Mouse (Mus musculus): Measurements from ENCODE around the gene 6430571L13Rik. TPM values are rescaled to one million over a fixed set of nuclear protein-coding genes. Genes with fewer than 3 reads are reported as not detected.

6430571L13Rik gene
- total RNA-seq, 2 experiments from 2014 or later: 4.6 to 5.0 TPM

DNA sequence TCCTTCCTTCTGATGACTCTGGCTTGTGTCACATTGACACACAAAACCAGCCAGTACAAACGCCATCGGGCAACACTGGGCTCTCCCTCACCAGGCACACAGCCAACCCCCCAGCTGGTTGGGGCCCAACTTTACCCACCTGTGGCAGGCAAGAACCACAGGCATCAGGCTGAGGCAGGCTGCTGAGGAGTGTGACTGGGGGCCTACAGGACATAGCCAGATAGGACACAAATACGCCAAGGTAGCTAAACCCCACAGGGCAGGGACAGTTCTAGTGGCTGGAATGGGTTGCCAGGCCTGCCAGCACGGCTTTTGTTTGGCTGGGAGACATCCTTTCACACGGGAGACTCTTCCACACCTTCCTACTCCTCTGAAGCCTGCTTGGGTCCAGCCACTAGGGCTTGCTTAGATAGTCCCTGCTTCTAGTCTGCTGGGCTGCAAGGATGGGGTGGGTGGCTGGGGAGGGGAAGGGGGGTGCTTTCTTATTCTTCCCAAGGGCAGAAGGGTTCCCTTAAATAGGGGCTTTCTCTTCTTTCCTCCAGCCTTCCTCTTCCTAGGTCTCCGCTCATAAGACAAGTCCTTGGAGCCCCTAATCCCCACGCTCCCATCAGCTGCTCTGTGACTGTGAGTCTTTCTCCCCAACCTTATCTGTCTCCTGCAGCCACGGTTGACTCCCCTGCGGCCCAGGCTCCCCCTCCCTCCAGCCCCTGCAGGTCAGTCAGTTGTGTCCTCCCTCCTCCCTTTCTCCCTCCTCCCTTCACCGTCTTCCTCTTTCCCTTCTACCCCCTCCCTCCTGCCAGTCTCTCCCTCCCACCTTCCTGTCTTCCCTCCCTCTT, 29.1 kb downstream of the 6430571L13Rik start:
- no peak for DNase-seq (ENCODE audit: low spot score in 2 of 2)
- intact Hi-C loops (cut with DNase I): loop anchor here (5.0 kb wide), 1 partner anchor 93 kb away; no protein-coding TSS in a partner anchor

DNA sequence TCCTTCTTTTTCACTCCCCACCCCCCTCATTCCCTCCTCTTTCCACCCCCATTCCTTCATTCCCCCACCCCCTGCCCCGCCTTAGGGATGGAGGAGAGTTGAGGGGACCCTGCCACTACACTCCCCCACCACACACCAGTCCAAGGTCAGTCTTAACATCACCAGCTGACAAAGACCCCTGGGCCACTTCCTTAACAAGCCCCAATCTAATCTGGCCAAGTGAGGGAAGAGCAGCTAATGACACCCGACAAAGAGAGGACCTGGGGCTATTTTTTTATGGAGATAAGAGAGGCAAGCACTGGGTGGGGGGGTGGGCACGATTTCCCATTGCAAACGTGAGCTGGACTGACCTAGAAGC, 29.7 kb downstream of the 6430571L13Rik start:
- DNase-seq (ENCODE audit: low spot score in 2 of 2): no peak
- intact Hi-C loops (cut with DNase I): no loop called here

GRCm38 (mm10) chr9:107372441-107372840, 32.0 kb downstream of the 6430571L13Rik start:
- DNase-seq (ENCODE audit: low spot score in 2 of 2): no peak
- intact Hi-C loops (cut with DNase I): no loop called here

DNA sequence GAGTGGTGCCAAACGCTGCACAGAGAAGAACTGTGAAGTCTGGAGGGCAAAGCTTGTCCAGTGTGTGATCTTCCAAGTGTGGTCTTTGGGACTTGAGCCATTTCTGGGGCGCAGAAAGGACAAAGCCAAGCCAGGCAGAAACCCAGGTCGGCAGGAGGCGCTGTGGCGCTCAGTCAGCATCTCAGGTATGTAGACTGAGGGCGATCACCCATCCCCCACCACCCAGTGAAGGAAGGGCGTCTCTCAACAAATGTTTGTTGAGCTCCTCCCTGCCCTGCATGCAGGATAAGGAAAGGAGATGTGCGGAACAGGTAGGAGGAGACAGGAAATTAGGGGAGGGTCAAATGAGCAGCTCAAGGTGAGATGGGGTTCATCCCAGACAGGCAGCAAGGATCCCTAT, 34.2 kb downstream of the 6430571L13Rik start:
- no peak for DNase-seq (ENCODE audit: low spot score in 2 of 2)
- intact Hi-C loops (cut with DNase I): no loop called here

- intact Hi-C loops (cut with DNase I): no loop called here
- no peak for DNase-seq (ENCODE audit: low spot score in 2 of 2)
Observed at GRCm38 (mm10) chr9:107375451-107375850, 35.0 kb downstream of the 6430571L13Rik start.

GRCm38 (mm10) chr9:107377961-107378512, 37.6 kb downstream of the 6430571L13Rik start:
- no peak for DNase-seq (ENCODE audit: low spot score in 2 of 2)
- intact Hi-C loops (cut with DNase I): no loop called here

DNA sequence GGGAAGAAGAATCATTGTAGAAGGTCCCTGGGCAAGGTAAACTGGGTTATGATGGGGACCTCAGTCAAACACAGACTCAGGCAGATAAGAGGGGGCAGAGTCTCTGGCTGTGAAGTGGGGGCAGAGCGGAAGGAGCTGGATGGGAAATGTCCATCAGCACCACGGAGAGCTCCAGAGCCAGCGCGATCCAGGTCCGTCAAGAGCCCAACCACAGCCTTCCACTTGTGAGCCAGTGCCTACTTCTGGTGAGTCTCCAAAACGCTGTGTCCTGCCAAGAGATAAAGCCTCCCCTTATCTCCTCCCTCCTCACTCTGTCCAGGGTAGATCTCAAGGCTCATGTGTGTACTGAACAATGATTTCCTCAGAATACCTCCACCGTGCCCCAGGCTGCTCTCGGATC, 41.3 kb downstream of the 6430571L13Rik start:
- intact Hi-C loops (cut with DNase I): no loop called here
- DNase-seq (ENCODE audit: low spot score in 2 of 2): no peak

- intact Hi-C loops (cut with DNase I): no loop called here
- no peak for DNase-seq (ENCODE audit: low spot score in 2 of 2)
Observed at GRCm38 (mm10) chr9:107384396-107384795, 44.0 kb downstream of the 6430571L13Rik start.

GRCm38 (mm10) chr9:107386722-107387121, 46.3 kb downstream of the 6430571L13Rik start:
- intact Hi-C loops (cut with DNase I): no loop called here

GRCm38 (mm10) chr9:107387708-107388107, 47.3 kb downstream of the 6430571L13Rik start:
- intact Hi-C loops (cut with DNase I): no loop called here
- DNase-seq (ENCODE audit: low spot score in 2 of 2): peak in 1 of 2 experiments; percentile 14

More at GRCm38 (mm10) chr9:107386722-107387121, 46.3 kb downstream of the 6430571L13Rik start:
- no peak for DNase-seq (ENCODE audit: low spot score in 2 of 2)

- no peak for DNase-seq (ENCODE audit: low spot score in 2 of 2)
- intact Hi-C loops (cut with DNase I): no loop called here
Observed at GRCm38 (mm10) chr9:107388263-107388662, 47.9 kb downstream of the 6430571L13Rik start.

DNA sequence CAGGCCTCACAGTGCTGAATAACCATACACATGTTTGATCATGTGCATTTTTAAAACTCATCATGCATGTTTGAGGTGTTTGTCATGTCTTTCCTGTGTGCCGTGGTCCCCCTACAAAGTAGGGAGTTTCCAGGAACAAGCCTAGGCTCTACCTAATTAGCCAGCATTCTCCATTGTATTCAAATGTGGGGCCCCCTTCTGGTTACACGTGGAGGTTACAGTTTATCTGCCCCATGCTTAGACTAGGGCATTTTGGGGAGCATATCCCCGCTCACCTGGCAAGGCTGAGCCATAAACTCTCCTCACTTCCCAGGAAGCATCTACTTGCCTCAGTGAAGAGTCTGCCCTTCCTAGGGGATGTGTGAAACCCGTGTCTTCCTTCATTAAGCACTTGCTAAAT, 56.0 kb downstream of the 6430571L13Rik start:
- DNase-seq (ENCODE audit: low spot score in 2 of 2): no peak
- intact Hi-C loops (cut with DNase I): no loop called here

DNA sequence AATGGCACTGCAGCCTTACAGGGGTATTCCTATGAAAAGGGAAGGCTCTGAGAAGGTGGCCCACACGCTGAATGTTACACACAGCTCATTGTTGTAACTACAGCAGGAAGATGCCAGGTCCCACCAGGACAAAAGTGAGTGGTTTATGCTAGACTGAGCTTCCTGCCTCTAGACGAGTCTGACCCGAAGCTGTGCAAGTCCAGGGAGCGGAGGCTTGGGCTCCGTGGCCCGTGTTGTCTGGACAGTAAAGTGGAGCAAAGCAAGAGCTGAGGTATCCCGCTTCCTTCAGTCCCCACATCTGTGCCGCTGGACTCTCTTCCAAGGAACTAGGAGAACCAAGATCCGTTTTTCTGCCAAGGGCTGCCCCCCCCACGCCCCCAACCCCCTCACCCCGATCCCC, 58.6 kb downstream of the 6430571L13Rik start:
- intact Hi-C loops (cut with DNase I): no loop called here
- no peak for DNase-seq (ENCODE audit: low spot score in 2 of 2)

DNA sequence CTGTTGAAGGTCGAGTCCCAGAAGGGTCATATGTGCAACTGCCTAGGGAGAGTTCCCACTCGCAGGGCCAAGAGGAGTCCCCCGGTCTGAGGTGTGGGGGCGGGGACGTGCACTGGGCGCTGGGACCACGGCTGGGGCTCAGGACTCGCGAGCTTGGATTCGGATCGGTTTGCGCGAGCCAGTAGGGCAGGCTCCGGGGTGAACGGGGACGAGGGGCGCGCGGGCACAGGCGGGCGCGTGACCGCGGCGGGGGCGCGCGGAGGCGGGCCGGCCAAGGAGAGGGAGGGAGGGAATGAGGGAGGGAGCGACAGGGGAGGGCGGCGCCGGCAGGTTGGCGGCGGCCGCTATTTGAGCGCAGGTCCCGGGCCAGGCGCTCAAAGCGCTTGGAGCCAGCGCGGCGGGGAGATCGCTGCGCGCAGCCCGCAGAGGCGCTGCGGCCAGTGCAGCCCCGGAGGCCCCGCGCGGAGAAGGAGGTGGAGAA, 59.1 kb downstream of the 6430571L13Rik start, which contains the start of gene Cacna2d2:
TSS of gene Cacna2d2 (plus strand) at position 122 of the 481 bp plus-strand sequence.
- intact Hi-C loops (cut with DNase I): no loop called here
- peak; percentile 31 to 36 for DNase-seq (ENCODE audit: low spot score in 2 of 2)

DNA sequence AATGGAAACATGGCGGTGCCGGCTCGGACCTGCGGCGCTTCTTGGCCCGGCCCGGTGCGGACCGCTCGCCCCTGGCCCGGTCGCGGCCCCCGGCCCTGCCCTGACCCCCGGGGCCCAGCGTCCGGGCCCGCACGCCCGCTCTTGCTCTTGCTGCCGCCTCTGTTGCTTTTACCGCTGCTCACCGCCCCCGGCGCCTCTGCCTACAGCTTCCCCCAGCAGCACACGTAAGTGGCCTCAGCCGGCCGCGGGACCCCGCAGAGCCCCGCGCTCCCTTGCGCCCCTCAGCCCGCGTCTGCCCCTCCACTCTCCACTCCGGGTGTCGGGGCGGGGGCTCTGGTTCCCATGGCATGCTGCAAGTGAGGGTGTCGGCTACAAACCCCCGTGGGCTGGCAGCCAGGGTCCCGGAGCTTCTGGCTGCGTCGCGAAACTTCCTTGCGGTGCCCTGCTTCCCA, 59.7 kb downstream of the 6430571L13Rik start:
- peak in 1 of 2 experiments; percentile 18 for DNase-seq (ENCODE audit: low spot score in 2 of 2)
- intact Hi-C loops (cut with DNase I): no loop called here

DNA sequence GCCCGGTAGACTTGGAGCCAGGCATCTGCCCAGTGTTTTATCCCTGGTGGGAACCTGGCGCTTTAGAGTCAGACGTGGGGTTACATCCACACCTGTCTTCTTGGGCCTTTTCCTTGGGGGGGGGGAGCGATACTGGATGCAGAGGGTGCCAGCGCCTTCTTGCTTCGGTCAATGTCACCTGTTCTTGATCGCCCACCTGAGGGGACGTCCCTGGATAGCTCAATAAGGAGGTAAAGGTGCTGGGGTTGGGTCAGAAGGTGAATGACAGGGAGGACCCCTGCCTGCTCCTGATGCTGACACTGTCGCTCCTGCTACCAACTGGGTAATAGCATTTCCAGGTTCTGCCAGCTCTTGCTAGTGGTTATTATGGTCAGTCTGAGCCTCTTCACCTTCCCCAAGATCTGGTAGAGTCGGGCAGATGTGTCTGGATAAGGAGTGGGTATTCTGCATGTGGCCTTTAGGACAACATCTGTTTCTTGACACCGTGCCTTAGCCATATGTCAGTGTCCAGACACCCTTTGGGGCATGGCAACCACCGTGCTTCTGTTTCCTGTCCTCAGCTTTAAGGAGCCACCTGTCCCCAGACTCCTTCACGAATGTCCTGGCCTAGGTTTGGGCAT, 60.4 kb downstream of the 6430571L13Rik start:
- intact Hi-C loops (cut with DNase I): no loop called here
- no peak for DNase-seq (ENCODE audit: low spot score in 2 of 2)

Other genes starting within 250 kb of the 6430571L13Rik start
- 100 to 1,000 TPM; 209 to 235 TPM for gene Dock3, start 108.7 kb upstream of the 6430571L13Rik start, total RNA-seq (2021)
- 1 to 10 TPM; 2.9 to 4.5 TPM for gene Mapkapk3, start 50.7 kb upstream of the 6430571L13Rik start, total RNA-seq (2021)
- gene Cish, start 44.6 kb upstream of the 6430571L13Rik start, total RNA-seq (2021): 10 to 100 TPM in 1 of 2 experiments, 1 to 10 TPM in 1; 4.8 to 11.0 TPM
- 10 to 100 TPM; 13.3 to 18.0 TPM for gene Hemk1, start 2.3 kb upstream of the 6430571L13Rik start, total RNA-seq (2021)
- gene Cacna2d2, start 59.0 kb downstream of the 6430571L13Rik start, total RNA-seq (2021): 10 to 100 TPM; 23.0 to 38.4 TPM
- gene Tmem115, start 193.3 kb downstream of the 6430571L13Rik start, total RNA-seq (2021): 10 to 100 TPM; 34.7 to 39.6 TPM
- 10 to 100 TPM; 16.9 to 17.0 TPM for gene Cyb561d2, start 201.6 kb downstream of the 6430571L13Rik start, total RNA-seq (2021)
- 10 to 100 TPM; 38.9 to 46.2 TPM for gene Nprl2, start 201.6 kb downstream of the 6430571L13Rik start, total RNA-seq (2021)
- gene Zmynd10, start 206.7 kb downstream of the 6430571L13Rik start, total RNA-seq (2021): 1 to 10 TPM; 3.4 to 4.3 TPM
- 10 to 100 TPM; 16.7 to 19.0 TPM for gene Rassf1, start 211.0 kb downstream of the 6430571L13Rik start, total RNA-seq (2021)
- 100 to 1,000 TPM in 1 of 2 experiments, 10 to 100 TPM in 1; 91.3 to 106 TPM for gene Tusc2, start 222.7 kb downstream of the 6430571L13Rik start, total RNA-seq (2021)
- gene Hyal2, start 227.3 kb downstream of the 6430571L13Rik start, total RNA-seq (2021): 10 to 100 TPM; 11.1 to 12.7 TPM
- gene Hyal1, start 236.3 kb downstream of the 6430571L13Rik start, total RNA-seq (2021): 1 to 10 TPM; 4.4 to 6.8 TPM
- gene Naa80, start 238.3 kb downstream of the 6430571L13Rik start, total RNA-seq (2021): 10 to 100 TPM; 10.3 to 11.5 TPM
- 1 to 10 TPM in 1 of 2 experiments, under 1 TPM in 1; 0.79 to 1.9 TPM for gene Hyal3, start 240.2 kb downstream of the 6430571L13Rik start, total RNA-seq (2021)
- gene Ifrd2, start 247.0 kb downstream of the 6430571L13Rik start, total RNA-seq (2021): 10 to 100 TPM; 11.1 to 13.8 TPM

Measured in left cerebral cortex, postnatal 36 days (tissue).